Mouse (Mus musculus): Measurements from ENCODE around the gene Ckap2.
"Not testable (repeated sequence)": the region's sequence is repeated elsewhere in the genome, so short reads cannot be mapped to it uniquely, and the experiment has no call there.

Ckap2 gene

DNA sequence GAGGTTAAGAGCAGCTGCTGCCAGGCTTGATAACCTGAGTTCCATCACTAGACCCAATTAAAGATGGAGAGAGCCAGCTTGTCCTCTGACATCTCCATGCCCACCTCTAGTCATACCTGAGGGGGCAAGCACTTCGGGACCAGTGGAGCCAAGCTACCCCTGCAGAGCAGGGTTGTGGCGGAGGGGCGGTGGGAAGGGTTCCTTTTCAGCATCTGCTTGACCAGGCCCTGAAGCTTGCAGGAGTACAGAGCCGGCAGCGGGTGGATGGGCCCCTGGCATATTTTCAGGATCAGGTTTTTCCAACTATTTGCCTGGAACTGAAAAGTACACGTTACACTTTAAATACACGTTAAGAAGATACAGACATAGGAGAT lies 37.3 kb downstream of the Ckap2 start:
- DNase-seq (ENCODE audit: low spot score), result no peak

DNA sequence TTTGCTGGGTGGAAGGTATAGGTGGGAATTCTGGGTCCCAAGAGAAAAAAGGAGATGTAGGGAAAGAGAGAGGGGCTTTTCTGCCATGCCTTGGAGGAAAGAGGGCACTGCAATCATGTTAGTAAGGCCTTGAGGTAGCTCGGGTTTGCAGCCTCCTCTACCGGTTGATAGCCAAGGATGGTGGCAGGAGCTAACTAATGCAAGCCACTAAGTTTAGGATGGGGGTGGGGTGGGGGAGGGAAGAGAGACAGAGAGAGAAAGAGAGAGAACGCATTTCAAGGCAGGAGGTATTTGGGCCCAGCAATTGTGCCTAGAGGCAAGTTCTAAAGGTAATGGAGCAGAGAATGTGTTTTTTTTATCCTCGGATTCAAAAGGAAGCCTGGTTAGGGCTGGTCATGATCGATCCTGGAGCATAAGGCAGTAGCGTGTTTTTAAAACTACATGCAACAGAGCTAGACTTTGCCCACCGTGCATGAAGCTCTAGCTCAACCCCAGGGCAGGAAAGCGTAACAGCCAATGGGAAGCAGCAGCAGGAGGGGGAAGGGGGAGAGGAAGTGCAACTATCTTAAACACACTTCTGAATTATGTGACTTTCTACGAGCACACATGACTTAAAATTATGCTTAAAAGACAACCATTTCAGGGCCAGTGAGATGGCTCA lies 37.8 kb downstream of the Ckap2 start:
- no peak for DNase-seq (ENCODE audit: low spot score)

DNA sequence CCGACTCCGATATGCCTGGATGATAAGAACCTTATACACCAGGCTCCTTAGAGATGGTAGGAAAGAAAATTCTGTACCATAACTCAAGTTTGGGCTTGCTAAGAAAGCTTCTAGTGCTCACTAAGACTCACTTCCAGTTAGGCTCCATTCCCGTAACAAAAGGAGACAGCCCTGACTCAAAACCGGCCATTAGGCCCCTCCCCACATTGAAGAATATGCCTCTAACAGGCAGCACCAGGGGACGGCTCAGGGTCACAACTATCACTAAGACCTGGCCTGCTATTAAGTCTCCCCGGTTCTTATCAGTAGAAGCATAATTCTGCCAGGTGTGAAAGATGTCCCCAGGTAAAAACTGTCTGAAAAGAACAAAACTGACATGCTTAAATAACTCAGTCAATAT lies 39.8 kb downstream of the Ckap2 start:
- DNase-seq (ENCODE audit: low spot score), result no peak

- no peak for DNase-seq (ENCODE audit: low spot score)
These were observed 41.7 kb downstream of the Ckap2 start for GRCm38 (mm10) chr8:22143764-22144491.

DNA sequence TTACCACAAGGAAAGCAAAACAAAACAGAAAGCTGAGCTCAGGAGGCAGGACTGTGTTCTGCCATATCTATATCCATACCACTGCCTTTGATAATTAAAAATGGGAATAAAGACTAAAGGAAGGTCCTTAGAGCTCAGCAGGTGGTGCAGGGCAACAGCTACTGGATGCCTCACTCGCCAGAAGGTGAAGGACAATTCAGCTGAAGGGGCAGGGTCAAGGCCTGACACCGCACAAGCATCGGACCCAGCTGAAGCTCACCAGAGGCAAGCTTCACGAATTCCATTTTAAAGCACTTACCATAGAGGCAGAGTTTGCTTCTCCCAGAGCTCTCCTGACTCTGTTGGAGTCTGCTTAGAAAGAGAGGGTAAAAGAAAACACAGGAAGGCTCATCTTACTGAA lies 43.0 kb downstream of the Ckap2 start:
- DNase-seq (ENCODE audit: low spot score), result no peak

DNA sequence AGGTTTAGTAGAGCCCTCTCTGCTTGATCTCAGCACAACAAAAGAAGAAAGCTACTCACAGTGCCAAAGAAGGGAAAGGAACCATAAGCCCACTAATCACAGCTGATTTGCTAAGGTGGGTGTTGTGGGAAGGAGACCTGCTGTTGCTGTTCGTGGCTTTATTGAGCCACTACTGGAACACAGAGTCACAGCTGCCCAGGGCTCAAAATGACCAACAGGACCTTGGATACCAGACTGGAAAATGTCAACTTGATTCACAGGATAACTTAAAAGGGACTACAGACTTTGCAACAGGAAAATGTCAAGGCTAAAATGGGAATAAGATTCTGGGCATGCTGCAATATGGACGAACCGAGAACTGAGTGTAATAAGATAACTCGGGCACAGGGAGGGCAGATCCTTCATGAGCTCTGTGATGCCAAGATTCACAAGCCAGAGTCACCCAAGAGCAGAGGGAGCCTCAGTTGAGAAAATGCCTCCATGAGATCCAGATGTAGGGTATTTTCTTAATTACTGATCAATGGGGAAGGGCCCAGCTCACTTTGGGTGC lies 43.7 kb downstream of the Ckap2 start:
- DNase-seq (ENCODE audit: low spot score), result no peak

- DNase-seq (ENCODE audit: low spot score), result not testable (repeated sequence)
These were observed 49.2 kb downstream of the Ckap2 start for GRCm38 (mm10) chr8:22136462-22136861.

GRCm38 (mm10) chr8:22134750-22135135 lies 50.9 kb downstream of the Ckap2 start:
- no peak for DNase-seq (ENCODE audit: low spot score)

GRCm38 (mm10) chr8:22134078-22134749 lies 51.4 kb downstream of the Ckap2 start:
- DNase-seq (ENCODE audit: low spot score), result no peak

GRCm38 (mm10) chr8:22132062-22132461 lies 53.6 kb downstream of the Ckap2 start:
- DNase-seq (ENCODE audit: low spot score), result no peak

DNA sequence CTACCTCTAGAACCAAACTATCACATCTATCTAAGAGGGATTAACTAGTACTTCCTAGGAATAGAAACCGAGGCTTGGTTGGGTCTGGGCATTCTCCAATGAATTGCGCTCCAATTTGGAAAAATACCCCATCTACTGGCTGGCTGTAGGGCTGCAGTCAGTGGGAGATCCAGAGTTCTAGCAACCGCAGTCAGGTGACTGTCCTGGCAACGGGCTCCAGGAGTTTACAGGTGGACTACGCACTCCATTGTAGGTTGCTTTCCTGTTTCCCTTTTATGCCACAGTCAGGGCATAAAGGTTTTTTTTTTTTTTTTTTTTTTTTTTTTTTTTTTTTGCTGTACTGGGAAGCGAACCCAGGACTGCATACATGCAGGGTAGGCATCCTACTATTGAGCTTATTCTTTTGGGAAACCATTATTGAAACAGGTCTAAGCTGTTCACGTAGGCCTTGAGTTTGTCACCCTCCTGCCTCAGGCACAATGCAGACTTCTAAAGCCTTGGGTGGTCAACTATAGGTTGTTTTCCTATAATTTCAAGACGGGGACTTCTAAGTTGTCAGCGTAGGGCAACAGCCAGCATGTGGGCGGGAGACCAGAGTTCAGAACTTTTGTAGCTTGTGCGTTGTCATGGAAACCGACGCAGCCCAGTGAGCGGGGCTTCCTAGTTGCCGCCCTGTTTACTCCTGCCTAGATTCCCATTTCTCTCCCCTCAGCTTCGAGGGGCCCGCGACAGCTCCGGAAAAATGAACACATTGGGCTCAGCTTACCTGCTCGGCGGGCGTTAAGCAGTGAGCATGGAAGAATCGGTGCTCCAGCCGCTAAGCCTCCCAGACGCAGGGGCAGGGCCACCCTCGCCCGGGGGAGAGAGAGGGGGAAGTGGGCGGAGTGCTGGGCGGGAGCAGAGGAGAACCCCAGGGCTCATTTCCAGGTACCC lies 61.1 kb downstream of the Ckap2 start, which contains the start of gene Nek5:
Nek5 (minus strand) TSS at position 834 of the 933 bp plus-strand sequence.
- DNase-seq (ENCODE audit: low spot score), result no peak
